Mouse (Mus musculus): ENCODE measurements around the gene Xrn2.
"Not testable (repeated sequence)": the region's sequence is repeated elsewhere in the genome, so short reads cannot be mapped to it uniquely, and the experiment has no call there.

Xrn2 gene

DNA sequence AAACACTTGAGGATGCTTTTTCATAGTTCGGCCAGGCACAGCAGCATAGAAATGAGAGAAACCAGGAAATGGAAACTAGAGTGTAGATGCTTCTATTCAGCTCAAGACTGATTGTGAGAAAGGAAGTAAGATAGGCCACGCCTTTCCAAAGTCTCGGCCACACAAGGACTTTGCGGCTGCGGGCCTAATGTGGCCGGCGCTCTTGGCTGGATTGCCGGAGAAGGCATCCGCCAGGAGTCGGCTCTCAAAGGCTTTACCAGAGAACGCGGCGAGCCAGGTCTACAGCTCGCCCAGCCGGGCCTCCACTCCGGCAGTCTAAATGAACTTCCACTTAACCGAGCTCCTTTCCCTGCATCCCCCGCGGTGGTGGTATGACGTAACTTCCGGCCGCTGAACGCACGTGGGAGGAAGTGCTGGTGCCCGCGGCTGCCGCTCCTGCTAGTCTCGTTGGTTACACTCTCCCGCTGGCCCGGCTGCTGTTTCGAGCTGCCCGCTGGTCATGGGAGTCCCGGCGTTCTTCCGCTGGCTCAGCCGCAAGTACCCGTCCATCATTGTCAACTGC, at the start of gene Xrn2:
Xrn2 (plus strand) TSS at position 374 of the 562 bp plus-strand sequence.
- DNase-seq (ENCODE audit: low read depth, low spot score) = peak; percentile 96

DNA sequence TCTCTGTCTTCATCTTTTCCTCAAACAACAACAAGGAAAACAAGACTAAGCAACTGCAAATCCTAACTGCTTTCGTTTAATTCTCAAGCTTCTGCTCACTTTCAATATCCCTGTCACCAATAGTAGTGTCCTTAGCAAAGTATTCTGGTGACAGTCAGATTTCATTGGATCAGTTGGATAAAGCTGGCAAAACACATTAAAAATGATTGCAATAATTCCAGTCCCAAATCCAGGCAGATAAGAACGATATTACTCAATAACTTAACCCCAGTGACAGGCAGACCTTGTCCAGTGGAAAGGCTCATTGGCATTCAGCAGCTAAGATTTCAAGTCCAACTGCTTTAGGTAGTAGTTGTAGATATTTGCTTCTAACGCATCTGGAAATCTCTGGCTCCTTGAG, 37.8 kb upstream of the Xrn2 start:
- DNase-seq (ENCODE audit: low read depth, low spot score) = no peak

DNA sequence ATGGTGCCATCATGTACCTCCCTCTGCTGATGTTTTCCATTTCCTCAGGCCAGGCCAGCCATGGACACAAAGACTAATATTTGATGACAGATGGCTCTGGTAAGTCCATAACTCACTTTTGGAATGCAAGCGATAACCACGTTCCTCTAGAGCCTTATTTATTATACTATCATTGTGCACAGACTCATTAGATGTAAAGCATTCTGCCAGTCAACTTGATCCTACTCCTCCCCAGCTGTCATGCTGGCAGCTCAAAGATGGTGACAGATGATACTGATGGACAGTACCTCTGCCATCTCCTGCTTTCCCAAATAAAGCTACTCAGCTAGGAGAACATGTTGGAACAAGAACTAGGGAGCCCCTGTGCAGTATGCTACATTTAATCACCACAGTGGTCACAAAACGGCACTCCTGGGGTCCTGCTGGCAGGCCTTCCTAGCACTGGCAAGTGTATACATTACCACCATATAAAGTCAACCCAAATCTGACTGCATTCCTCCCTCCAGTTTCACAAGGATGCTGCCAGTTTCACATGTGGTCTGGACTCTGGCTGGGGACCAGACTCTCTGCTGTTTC, 37.3 kb upstream of the Xrn2 start:
- no peak for DNase-seq (ENCODE audit: low read depth, low spot score)

DNA sequence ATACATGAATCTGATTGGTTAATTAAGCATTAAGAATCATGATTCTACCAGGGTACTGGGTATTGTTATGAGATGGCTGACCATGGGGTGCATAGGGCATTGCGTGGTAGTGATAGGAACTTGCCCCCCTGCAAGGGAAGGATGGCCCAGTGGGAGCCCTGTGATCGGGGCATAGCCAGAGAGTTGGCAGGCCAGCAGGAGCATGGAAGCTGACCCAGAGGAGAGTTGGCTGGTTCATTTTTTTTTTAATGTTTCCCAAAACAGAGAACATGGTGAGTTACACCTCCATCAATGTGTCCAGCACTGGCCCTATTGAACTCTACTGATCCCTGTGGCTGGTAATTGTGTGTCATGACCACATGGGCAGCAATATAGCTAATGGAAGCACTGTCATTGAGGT, 30.0 kb upstream of the Xrn2 start:
- DNase-seq (ENCODE audit: low read depth, low spot score) = no peak

DNA sequence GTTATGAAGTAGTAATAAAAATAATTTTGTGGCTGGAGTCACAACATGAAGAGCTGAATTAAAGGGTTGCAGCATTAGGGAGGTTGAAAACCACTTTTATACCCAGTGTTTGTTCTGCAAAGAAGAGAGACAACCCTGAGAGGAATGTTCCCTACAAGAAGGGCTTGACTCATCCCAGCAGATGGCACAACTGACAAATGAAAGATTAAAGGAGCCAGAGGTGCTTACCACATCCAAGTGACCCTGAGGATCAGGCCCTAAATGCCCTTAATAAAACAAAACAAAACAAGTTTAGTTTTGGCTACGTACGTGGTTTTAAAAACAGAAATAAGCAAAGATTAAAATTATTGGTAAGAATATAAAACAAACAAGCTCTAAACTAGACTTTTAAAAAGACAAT, 28.0 kb upstream of the Xrn2 start:
- no peak for DNase-seq (ENCODE audit: low read depth, low spot score)

DNA sequence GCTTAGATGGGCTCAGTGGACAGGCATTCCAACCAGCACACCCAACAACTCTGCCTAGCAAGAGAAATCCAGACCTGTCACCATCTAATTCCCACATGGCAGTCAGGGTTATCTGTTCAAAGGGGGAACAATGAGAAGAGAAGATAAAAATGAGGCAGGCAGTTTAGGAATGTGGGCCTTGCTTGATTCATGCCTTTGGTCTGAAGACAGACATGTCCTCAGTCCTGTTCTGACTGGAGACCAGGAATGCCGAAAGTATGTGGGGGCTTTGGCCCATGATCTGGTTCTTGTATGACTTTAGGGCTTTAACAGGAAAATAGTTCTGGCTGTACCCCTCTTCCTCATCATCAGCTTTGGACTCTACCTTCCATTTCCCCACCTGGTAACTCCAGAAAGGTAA, 27.0 kb upstream of the Xrn2 start:
- DNase-seq (ENCODE audit: low read depth, low spot score) = no peak

DNA sequence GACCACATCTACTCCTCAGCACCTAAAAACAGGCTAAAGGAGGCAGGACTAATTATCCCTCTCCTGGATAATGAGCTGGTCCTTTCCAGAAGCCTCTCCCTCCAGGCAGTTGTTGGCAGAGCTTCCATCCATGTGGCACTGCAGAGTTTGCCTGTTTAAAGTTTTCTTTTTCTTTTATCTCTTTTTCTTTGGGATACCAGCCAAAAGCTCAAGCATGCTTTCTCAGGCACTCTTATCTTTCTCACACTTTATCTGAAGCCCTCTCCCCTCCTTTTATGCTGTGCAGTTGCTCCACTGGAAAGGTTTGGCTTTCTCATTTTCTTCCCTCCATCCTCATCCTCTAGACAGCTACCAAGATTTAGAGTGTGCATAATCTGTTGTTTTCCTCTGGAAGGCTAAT, 26.4 kb upstream of the Xrn2 start:
- DNase-seq (ENCODE audit: low read depth, low spot score) = no peak

DNA sequence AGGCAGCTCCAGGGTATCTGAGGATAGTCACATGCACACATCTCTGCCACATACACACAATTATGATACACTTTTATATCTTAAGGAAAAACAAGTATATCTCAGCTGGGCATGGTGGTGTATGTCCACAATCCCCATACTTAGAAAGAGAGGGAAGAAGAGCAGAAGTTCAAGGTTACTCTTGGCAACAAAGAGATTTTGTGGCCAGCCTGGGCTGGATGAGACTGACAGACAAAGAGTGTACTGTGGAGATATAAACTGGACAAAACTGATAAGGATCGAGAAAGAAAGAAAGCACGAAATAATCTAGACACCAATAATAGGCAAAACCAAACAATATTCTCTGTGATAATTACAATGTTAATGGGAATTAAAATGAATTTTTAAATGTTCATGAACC, 5.5 kb upstream of the Xrn2 start:
- DNase-seq (ENCODE audit: low read depth, low spot score) = no peak

DNA sequence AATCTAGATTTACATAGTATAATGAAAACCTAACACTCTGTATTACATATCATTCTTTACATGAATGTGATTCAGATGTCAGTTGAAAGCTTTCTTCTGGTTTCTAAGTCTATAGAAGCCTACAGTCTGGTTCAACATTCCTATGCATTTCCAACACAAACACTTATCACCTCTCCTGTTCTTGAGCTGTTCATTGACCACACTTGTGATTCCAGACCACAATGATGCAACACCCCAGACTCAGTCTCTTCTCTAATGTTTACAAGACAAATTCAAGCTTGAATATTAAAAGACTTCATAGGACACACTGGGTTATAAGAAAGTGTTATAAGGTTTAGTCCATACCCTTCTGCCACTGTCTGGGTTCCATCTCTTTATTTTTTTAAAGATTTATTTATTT, 3.7 kb upstream of the Xrn2 start:
- no peak for DNase-seq (ENCODE audit: low read depth, low spot score)

DNA sequence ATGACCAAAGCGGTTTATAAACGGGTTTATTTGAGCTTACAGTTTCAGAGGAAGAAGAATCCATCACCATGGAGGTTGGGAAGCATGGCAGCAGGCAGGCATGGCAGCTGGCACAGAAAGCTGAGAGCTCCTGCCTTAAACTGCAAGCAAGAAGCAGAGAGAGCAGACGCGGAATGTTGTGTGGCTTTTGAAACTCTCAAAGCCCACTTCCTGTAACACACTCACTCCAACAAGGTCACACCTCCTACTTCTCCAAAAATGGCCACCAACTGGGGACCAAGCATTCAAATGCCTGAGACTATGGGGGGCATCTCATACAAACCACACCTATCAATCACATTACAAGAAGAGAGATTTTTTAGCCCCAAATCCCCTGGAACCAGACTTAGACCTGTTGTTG, 2.7 kb upstream of the Xrn2 start:
- DNase-seq (ENCODE audit: low read depth, low spot score) = no peak

DNA sequence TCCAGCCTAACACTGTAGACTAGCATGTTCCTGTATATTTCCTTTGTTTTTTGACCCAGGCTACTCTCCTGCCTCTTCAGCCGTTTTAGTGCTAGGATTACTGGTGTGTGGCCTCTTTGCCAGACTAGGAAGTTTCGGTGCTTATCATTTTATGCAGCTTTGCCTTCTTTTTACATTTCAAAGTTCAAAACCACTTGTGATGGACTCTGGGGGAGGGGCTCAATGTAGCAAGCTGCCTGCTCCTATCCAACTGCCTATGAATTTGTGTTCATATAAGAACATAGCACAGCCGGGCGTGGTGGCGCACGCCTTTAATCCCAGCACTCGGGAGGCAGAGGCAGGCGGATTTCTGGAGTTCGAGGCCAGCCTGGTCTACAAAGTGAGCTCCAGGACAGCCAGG, 1.8 kb upstream of the Xrn2 start:
- DNase-seq (ENCODE audit: low read depth, low spot score) = no peak

DNA sequence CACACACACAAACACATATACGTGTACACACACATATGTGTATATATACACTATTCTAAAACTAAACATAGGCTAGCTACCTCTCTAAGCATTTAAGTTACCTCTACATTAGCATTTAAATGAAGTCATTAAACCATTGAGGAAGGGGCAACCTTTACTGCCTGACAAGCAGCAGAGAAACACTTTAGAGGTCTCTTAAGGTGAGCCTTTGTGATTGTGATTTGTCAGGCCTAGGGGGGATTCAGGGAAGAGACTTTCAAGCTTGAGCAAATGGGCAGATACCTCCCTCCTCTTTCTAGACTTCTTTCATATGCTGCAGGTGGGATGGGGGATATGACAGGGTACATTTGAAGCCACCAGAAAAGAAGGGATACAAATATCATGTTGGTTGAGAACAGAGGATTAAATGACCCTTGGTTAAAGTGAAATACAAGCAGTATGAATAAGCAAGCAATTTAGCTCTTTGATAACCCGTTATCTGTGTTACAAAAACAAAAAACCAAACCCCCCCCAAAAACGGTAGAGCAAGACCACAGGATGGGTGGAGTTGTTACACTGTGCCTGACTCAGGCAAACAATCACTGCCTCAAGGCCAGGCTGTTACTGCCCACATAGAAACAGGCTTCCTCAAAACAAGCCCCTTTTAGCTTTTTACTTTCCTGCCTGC, 1.2 kb upstream of the Xrn2 start:
- DNase-seq (ENCODE audit: low read depth, low spot score) = no peak

DNA sequence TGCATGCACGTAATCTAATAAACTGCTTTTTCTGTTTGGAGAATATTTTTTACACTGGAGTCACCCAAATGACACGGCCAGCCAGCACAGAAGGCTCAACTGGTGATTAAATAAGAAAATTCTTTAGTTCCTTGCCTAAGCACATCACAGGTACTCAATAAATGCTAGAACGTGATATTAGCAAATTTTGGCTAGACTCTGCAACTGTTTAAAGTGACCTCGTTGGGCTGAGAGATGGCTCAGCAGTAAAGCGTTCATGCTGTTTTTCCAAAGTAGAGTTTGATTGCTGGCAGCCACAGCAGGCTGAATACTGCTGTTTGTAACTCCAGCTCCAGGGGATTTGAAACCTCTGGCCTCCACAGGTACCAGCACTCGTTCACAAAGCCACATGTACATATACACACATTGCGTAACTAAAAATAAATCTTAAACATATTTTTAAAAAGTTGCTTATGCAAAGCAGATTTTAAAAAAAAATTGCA, 614 bp upstream of the Xrn2 start:
- no peak for DNase-seq (ENCODE audit: low read depth, low spot score)

DNA sequence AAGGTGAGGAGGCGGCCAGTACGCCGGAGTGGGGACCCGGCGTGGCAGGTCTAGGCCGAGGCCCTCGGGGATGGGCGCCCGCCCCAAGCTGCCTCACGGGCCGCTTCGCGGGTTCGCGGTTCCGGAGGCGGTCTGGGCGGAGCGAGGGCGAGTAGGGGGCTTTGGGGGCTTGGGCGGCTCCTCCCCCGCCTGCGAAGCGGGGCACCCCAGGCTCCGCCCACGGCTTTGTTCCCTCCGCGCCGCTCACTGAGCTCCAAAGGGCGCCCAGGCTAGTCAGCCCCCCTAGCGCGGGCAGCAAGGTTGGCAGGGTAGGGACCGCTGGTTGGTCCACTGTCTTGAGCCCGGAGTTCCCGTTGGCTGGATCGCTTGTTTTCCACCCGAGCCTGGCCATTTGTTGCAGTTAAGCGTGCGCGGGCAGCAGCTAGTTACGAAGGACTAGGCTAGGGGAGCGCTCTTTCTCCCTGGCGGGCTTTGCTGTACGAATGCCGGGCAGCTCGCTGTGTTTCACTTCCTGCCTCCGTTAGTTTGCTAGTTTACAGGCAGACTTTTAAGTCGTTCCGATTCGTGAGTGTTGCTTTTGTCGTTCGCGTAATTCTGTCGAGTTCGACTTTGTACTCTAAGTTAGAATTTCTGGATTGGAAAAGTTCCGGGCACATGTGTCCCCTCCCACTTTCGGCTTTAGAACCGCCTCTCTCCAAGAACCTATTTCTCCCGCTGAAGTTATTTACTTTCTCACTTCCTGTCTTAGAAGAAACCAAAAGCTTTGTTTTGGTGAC, 586 bp downstream of the Xrn2 start:
- DNase-seq (ENCODE audit: low read depth, low spot score) = peak; percentile 94

DNA sequence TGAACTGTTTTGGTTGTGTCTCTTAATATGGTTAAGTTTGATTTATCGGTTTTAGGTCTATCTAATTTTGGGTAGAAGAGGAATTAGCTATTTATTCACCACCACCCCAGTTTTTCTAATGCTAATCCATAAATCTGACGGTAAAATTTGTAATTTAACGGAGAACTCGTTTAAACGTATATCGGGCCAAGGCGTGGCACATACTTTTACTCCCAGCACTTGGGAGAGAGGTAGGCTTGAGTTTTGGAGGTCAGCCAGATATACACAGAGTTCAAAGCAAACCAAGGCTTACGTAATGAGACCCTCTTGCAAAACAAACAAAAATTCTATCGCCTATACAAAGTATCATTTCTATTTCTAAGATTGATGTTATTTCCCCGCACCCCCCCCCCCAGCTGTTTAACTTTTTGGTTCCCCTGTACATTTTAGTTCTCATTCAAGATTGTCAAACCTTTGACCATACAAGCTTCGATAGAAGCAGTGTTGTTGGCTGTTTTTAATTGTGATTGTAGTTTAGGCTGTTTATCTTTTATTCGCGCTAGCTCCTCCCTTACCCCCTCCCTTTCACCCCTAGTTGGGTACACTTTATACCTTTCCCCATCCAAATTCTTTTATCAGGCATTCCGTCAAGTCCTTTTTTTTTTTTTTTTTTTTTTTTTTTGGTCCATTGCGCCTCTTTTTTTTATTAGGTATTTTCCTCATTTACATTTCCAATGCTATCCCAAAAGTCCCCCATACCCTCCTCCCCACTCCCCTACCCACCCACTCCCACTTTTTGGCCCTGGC, 1.5 kb downstream of the Xrn2 start:
- DNase-seq (ENCODE audit: low read depth, low spot score) = no peak

DNA sequence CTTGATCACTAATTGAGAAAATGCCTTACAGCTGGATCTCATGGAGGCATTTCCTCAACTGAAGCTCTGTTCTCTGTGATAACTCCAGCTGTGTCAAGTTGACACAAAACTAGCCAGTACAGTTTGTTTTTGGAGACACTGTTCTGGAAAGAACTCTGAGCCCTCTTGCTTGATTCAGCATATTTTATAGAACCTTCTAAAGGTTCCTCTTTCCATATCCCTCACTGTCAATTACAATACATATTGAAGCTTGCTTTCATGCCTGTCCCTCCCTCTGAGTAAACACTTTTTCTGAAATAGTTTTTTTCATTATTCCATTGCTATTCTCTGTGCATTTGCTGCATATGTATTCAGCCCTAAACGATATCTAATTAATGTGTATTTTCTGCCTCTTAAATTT, 9.2 kb downstream of the Xrn2 start:
- DNase-seq (ENCODE audit: low read depth, low spot score) = not testable (repeated sequence)

DNA sequence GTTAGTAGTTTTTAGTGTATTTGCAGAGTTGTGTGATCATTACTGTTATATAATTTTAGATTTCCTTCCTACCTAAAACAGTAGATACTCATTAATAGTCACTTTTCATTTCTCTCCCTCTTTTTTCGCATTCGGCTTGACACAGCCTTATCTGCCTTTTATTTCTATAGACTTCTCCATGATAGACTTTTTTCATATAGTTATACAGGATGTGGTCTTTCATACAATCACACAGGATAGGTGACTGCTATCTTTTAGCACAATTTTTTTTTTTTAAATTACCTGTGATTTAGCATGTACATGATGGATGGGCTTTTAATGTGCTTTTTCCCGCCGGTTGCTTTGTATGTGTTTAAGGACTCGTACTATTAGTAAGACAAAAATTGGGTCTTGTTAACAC, 10.3 kb downstream of the Xrn2 start:
- DNase-seq (ENCODE audit: low read depth, low spot score) = no peak

DNA sequence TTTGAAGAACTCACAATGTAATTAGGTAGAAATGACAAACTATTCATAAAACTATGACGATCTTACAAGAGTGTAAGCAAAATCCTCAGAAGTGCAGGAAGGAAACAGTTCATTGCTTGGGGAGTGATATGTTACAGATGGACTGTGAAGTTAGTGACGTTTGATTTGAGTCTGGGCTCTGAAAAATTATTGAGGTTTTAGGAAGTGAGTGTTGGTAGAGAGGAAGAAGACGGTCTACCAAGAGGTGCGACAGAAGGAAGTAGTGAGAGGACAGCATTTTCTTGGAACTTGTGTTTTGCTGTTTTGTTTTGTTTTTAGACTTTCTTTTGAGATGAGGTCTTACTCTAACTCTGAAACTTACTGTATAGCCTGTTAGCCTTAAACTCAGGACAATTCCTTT, 10.8 kb downstream of the Xrn2 start:
- DNase-seq (ENCODE audit: low read depth, low spot score) = no peak

DNA sequence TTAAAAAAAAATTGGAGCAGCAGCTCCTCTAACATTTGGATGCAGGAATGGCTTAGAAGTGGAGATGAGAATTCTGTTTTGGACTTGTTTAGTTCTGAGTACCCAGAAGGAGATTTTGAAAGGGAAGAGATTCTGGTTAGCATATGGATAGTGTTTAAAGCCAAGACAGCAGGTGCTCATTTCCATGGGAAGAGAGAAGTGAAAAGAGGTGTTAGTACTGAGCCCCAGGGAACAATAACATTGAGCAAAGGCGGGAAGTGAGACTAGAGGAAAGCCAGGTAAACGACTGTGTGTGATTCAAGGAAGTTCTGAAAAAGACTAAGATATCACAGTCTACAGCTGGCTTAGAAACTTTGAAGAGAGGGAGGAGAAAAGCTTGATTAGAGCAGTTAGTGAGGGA, 20.3 kb downstream of the Xrn2 start:
- DNase-seq (ENCODE audit: low read depth, low spot score) = no peak

DNA sequence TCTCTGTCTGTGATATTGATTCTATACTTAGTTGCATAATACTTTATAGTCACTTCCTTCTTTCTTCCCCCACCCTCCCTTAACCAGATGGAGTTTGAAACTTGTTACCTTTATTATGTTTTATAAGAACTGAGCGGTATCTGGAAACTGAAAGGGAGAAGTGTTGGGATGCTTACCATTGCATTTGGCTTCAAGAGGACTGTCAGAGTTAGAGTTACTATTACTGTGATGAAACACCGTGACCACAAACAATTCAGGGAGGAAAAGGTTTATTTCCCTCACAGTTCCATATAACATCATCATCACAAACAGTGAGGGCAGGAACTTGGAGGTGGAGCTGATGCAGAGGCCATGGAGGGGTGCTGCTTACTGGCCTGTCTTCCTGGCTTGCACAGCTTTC, 23.1 kb downstream of the Xrn2 start:
- DNase-seq (ENCODE audit: low read depth, low spot score) = no peak

DNA sequence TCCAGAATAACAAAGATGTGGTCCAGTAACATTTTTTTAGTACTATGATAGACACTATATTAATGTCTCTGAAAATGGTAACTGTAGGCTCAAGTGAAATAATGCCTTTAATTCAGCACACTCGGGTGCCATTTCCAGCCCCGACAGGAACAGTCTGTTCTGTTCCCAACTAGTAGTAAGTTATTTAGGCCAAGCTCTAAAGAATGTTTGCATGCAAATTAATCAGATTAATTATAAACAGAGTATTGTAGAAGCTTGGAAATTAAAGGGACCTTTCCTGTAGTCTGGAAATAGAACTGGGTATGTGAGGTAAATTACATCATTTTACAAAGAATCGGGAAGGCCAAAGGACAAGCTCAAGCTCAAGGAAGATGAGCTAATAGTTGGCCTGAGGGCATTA, 34.3 kb downstream of the Xrn2 start:
- DNase-seq (ENCODE audit: low read depth, low spot score) = no peak

Measured in mesoderm, embryonic 11.5 days (tissue).